Mouse (Mus musculus): ENCODE measurements around the gene Xpnpep3.

Xpnpep3 gene

GRCm38 (mm10) chr15:81399638-81400315, at the start of gene Xpnpep3, which contains the start of gene St13:
Gene Xpnpep3 (plus strand): TSS chr15:81400138.
Gene St13 (minus strand): TSS chr15:81400077.
- DNase-seq (ENCODE audit: low spot score in 2 of 2), result peak; percentile 96 to 97

- DNase-seq (ENCODE audit: low spot score in 2 of 2), result no peak
These were observed 49.5 kb upstream of the Xpnpep3 start for GRCm38 (mm10) chr15:81350401-81350800.

- no peak for DNase-seq (ENCODE audit: low spot score in 2 of 2)
These were observed 47.3 kb upstream of the Xpnpep3 start for GRCm38 (mm10) chr15:81352638-81353037.

- peak; percentile 45 to 57 for DNase-seq (ENCODE audit: low spot score in 2 of 2)
These were observed 44.7 kb upstream of the Xpnpep3 start for GRCm38 (mm10) chr15:81355146-81355761.

GRCm38 (mm10) chr15:81356946-81357345, 43.0 kb upstream of the Xpnpep3 start:
- no peak for DNase-seq (ENCODE audit: low spot score in 2 of 2)

- DNase-seq (ENCODE audit: low spot score in 2 of 2), result no peak
These were observed 41.0 kb upstream of the Xpnpep3 start for GRCm38 (mm10) chr15:81358943-81359342.

- no peak for DNase-seq (ENCODE audit: low spot score in 2 of 2)
These were observed 40.5 kb upstream of the Xpnpep3 start for GRCm38 (mm10) chr15:81359421-81359820.

GRCm38 (mm10) chr15:81360345-81361021, 39.5 kb upstream of the Xpnpep3 start, which contains the start of gene Slc25a17:
Gene Slc25a17 (minus strand): TSS chr15:81360812.
- peak; percentile 93 to 95 for DNase-seq (ENCODE audit: low spot score in 2 of 2)

- DNase-seq (ENCODE audit: low spot score in 2 of 2), result no peak
These were observed 38.9 kb upstream of the Xpnpep3 start for GRCm38 (mm10) chr15:81361022-81361404.

GRCm38 (mm10) chr15:81361417-81362015, 38.4 kb upstream of the Xpnpep3 start:
- DNase-seq (ENCODE audit: low spot score in 2 of 2), result no peak

GRCm38 (mm10) chr15:81362501-81362900, 37.4 kb upstream of the Xpnpep3 start:
- DNase-seq (ENCODE audit: low spot score in 2 of 2), result no peak

- DNase-seq (ENCODE audit: low spot score in 2 of 2), result no peak
These were observed 35.7 kb upstream of the Xpnpep3 start for GRCm38 (mm10) chr15:81364271-81364670.

- DNase-seq (ENCODE audit: low spot score in 2 of 2), result no peak
These were observed 34.7 kb upstream of the Xpnpep3 start for GRCm38 (mm10) chr15:81365246-81365645.

- no peak for DNase-seq (ENCODE audit: low spot score in 2 of 2)
These were observed 33.7 kb upstream of the Xpnpep3 start for GRCm38 (mm10) chr15:81366241-81366640.

- DNase-seq (ENCODE audit: low spot score in 2 of 2), result no peak
These were observed 31.3 kb upstream of the Xpnpep3 start for GRCm38 (mm10) chr15:81368601-81369000.

GRCm38 (mm10) chr15:81370356-81370755, 29.6 kb upstream of the Xpnpep3 start:
- no peak for DNase-seq (ENCODE audit: low spot score in 2 of 2)

GRCm38 (mm10) chr15:81374621-81375020, 25.3 kb upstream of the Xpnpep3 start:
- no peak for DNase-seq (ENCODE audit: low spot score in 2 of 2)

GRCm38 (mm10) chr15:81378845-81379244, 21.1 kb upstream of the Xpnpep3 start:
- no peak for DNase-seq (ENCODE audit: low spot score in 2 of 2)

GRCm38 (mm10) chr15:81386327-81386726, 13.6 kb upstream of the Xpnpep3 start:
- no peak for DNase-seq (ENCODE audit: low spot score in 2 of 2)

- DNase-seq (ENCODE audit: low spot score in 2 of 2), result peak in 1 of 2 experiments; percentile 39
These were observed 6.9 kb upstream of the Xpnpep3 start for GRCm38 (mm10) chr15:81392997-81393396.

GRCm38 (mm10) chr15:81394211-81394915, 5.6 kb upstream of the Xpnpep3 start:
- DNase-seq (ENCODE audit: low spot score in 2 of 2), result no peak

GRCm38 (mm10) chr15:81398189-81398588, 1.7 kb upstream of the Xpnpep3 start:
- no peak for DNase-seq (ENCODE audit: low spot score in 2 of 2)

Data from natural killer cell, adult 2 months (primary cell).